Mouse (Mus musculus) heart, embryonic 10.5 days (tissue): ENCODE data around the gene Tmem121b. TPM values are rescaled to one million over a fixed set of nuclear protein-coding genes. Genes with fewer than 3 reads are reported as not detected.

ENCODE experiments used
- DNase-seq: peaks from one replicate; pipeline ENCODE4 v3.0.0-alpha.2; 2017; ENCODE audit warnings: low spot score
- H3K27ac ChIP-seq: fragments of 300-500 bp; sonication (generic); 2 replicates; pipeline ENCODE4 v1.5.1; 2016; ENCODE audit warnings: mild to moderate bottlenecking
- H3K27me3 ChIP-seq: fragments of 300-500 bp; sonication (generic); 2 replicates; pipeline ENCODE4 v1.6.1; 2016; ENCODE audit warnings: mild to moderate bottlenecking; ENCODE audit not compliant: poor library complexity, insufficient read depth, severe bottlenecking
- H3K36me3 ChIP-seq: fragments of 300-500 bp; sonication (generic); 2 replicates; pipeline ENCODE4 v1.6.1; 2016; ENCODE audit warnings: mild to moderate bottlenecking, moderate library complexity
- H3K4me1 ChIP-seq: fragments of 300-500 bp; sonication (generic); 2 replicates; pipeline ENCODE4 v1.6.1; 2016; ENCODE audit warnings: mild to moderate bottlenecking
- H3K4me3 ChIP-seq: fragments of 300-500 bp; sonication (generic); 2 replicates; pipeline ENCODE4 v1.5.1; 2016; ENCODE audit warnings: mild to moderate bottlenecking, moderate library complexity
- H3K9me3 ChIP-seq: fragments of 300-500 bp; sonication (generic); 2 replicates; pipeline ENCODE4 v1.6.1; 2016; ENCODE audit warnings: mild to moderate bottlenecking, moderate library complexity
- WGBS: fragments of 180-500 bp; shearing (Covaris S2); methylation state at CpG from one replicate; pipeline ENCODE4 v1.1.7; 2016; 5-methylcytosine and 5-hydroxymethylcytosine counted together
- polyA plus RNA-seq: library from polyadenylated mRNA; unstranded; fragments of >200 nt; fragmentation: Nextera tagmentation; extraction: Ambion mirVana; gene quantifications from 2 replicates; pipeline ENCODE4 v1.2.1, GENCODE M21; 2016

Tmem121b gene
- 0.03 and 0.07 TPM in 2 replicates for polyA plus RNA-seq

GRCm38 (mm10) chr6:120493374-120494181 lies at the start of gene Tmem121b:
Tmem121b (minus strand) TSS chr6:120493807.
- 1% methylated on average over 83 of the region's 84 CpGs for WGBS
- no peaks in the 10 kb centered on the region for H3K36me3 ChIP-seq
- peaks cover 74% of the 10 kb centered on the region for H3K27me3 ChIP-seq
- DNase-seq = peak; percentile 88
- H3K4me3 ChIP-seq = peak within 1 kb of the TSS; percentile 79
- peaks cover 39% of the 10 kb centered on the region for H3K4me1 ChIP-seq
- peak within 1 kb of the TSS; percentile 78 for H3K27ac ChIP-seq
- no peaks in the 10 kb centered on the region for H3K9me3 ChIP-seq

- DNase-seq = no peak
- peaks cover 11% of the 10 kb centered on the region for H3K4me1 ChIP-seq
- no peak overlapping the region for H3K4me3 ChIP-seq
- H3K9me3 ChIP-seq = no peaks in the 10 kb centered on the region
- no peaks in the 10 kb centered on the region for H3K27me3 ChIP-seq
- H3K27ac ChIP-seq = no peak overlapping the region
- H3K36me3 ChIP-seq = no peaks in the 10 kb centered on the region
- 16% methylated on average over 1 of the region's 1 CpGs for WGBS
Measured at GRCm38 (mm10) chr6:120542061-120542460, 48.5 kb upstream of the Tmem121b start.

- WGBS = 40% methylated on average over 2 of the region's 2 CpGs
- Histone ChIP-seq H3K9me3 (no peaks in the 10 kb centered on the region), H3K27me3 (no peaks in the 10 kb centered on the region), H3K4me1 (peaks cover 11% of the 10 kb centered on the region), H3K36me3 (no peaks in the 10 kb centered on the region), H3K4me3 (no peak overlapping the region), H3K27ac (no peak overlapping the region; the same call in 1 of the 2 replicates)
- DNase-seq = no peak
Measured at GRCm38 (mm10) chr6:120541386-120541785, 47.8 kb upstream of the Tmem121b start.

- H3K27ac ChIP-seq = peak overlapping the region; percentile 93
- WGBS = 37% methylated on average over 10 of the region's 10 CpGs
- DNase-seq = no peak
Measured at GRCm38 (mm10) chr6:120539781-120540231, 46.2 kb upstream of the Tmem121b start.

GRCm38 (mm10) chr6:120539132-120539759 lies 45.6 kb upstream of the Tmem121b start:
- 4% methylated on average over 16 of the region's 16 CpGs for WGBS
- peak overlapping the region; percentile 57 for H3K4me3 ChIP-seq
- H3K4me1 ChIP-seq = peaks cover 11% of the 10 kb centered on the region
- H3K9me3 ChIP-seq = no peaks in the 10 kb centered on the region
- peak; percentile 94 for DNase-seq
- H3K27ac ChIP-seq = peak overlapping the region; percentile 93
- H3K36me3 ChIP-seq = no peaks in the 10 kb centered on the region
- H3K27me3 ChIP-seq = no peaks in the 10 kb centered on the region

More at GRCm38 (mm10) chr6:120539781-120540231, 46.2 kb upstream of the Tmem121b start:
- Histone ChIP-seq H3K9me3 (no peaks in the 10 kb centered on the region), H3K36me3 (no peaks in the 10 kb centered on the region), H3K4me3 (peak overlapping the region; percentile 57), H3K4me1 (peaks cover 11% of the 10 kb centered on the region), H3K27me3 (no peaks in the 10 kb centered on the region)

- Histone ChIP-seq H3K36me3 (no peaks in the 10 kb centered on the region), H3K9me3 (no peaks in the 10 kb centered on the region), H3K4me3 (no peak overlapping the region), H3K27ac (no peak overlapping the region), H3K4me1 (peaks cover 16% of the 10 kb centered on the region), H3K27me3 (no peaks in the 10 kb centered on the region)
- no peak for DNase-seq
- WGBS = 83% methylated on average over 2 of the region's 2 CpGs
Measured at GRCm38 (mm10) chr6:120536337-120536736, 42.7 kb upstream of the Tmem121b start.

GRCm38 (mm10) chr6:120532594-120532993 lies 39.0 kb upstream of the Tmem121b start:
- no peak for DNase-seq
- Histone ChIP-seq H3K36me3 (peaks cover 5% of the 10 kb centered on the region; the same call in 1 of the 2 replicates), H3K4me1 (peaks cover 12% of the 10 kb centered on the region), H3K27ac (no peak overlapping the region), H3K9me3 (no peaks in the 10 kb centered on the region), H3K4me3 (no peak overlapping the region), H3K27me3 (no peaks in the 10 kb centered on the region)
- WGBS = 75% methylated on average over 1 of the region's 1 CpGs

- Histone ChIP-seq H3K27ac (peak within 1 kb of the TSS; percentile 94), H3K4me3 (peak within 1 kb of the TSS; percentile 94), H3K4me1 (peaks cover 12% of the 10 kb centered on the region), H3K36me3 (peaks cover 8% of the 10 kb centered on the region; the same call in 1 of the 2 replicates), H3K9me3 (no peaks in the 10 kb centered on the region), H3K27me3 (no peaks in the 10 kb centered on the region)
- under 1% methylated on average over 75 of the region's 75 CpGs for WGBS
- DNase-seq = peak; percentile 97
Measured at GRCm38 (mm10) chr6:120531020-120531965, 37.7 kb upstream of the Tmem121b start, which contains the start of gene Hdhd5. Hdhd5 (minus strand) TSS chr6:120531319.

- H3K27ac ChIP-seq = no peak overlapping the region
- no peak for DNase-seq
- WGBS = 72% methylated on average over 4 of the region's 4 CpGs
- peaks cover 8% of the 10 kb centered on the region; the same call in 1 of the 2 replicates for H3K36me3 ChIP-seq
- no peaks in the 10 kb centered on the region for H3K27me3 ChIP-seq
- peaks cover 12% of the 10 kb centered on the region for H3K4me1 ChIP-seq
- no peak overlapping the region for H3K4me3 ChIP-seq
- H3K9me3 ChIP-seq = no peaks in the 10 kb centered on the region
Measured at GRCm38 (mm10) chr6:120529123-120529522, 35.5 kb upstream of the Tmem121b start.

GRCm38 (mm10) chr6:120524796-120525195 lies 31.2 kb upstream of the Tmem121b start:
- WGBS = 87% methylated on average over 5 of the region's 5 CpGs
- no peak overlapping the region for H3K27ac ChIP-seq
- no peaks in the 10 kb centered on the region for H3K9me3 ChIP-seq
- no peak for DNase-seq
- no peaks in the 10 kb centered on the region for H3K27me3 ChIP-seq
- no peak overlapping the region for H3K4me3 ChIP-seq
- H3K4me1 ChIP-seq = peaks cover 4% of the 10 kb centered on the region
- H3K36me3 ChIP-seq = peaks cover 44% of the 10 kb centered on the region

GRCm38 (mm10) chr6:120519647-120520046 lies 26.0 kb upstream of the Tmem121b start:
- no peak overlapping the region for H3K4me3 ChIP-seq
- no peaks in the 10 kb centered on the region for H3K27me3 ChIP-seq
- WGBS = 76% methylated on average over 5 of the region's 5 CpGs
- no peak overlapping the region for H3K27ac ChIP-seq
- H3K9me3 ChIP-seq = no peaks in the 10 kb centered on the region
- peaks cover 66% of the 10 kb centered on the region for H3K36me3 ChIP-seq
- no peak for DNase-seq
- H3K4me1 ChIP-seq = 0 out of 2 replicates have a peak, but pooled peaks cover 7% of the 10 kb centered on the region

- WGBS = 86% methylated on average over 5 of the region's 5 CpGs
- H3K27me3 ChIP-seq = no peaks in the 10 kb centered on the region
- H3K4me3 ChIP-seq = no peak overlapping the region
- no peak for DNase-seq
- peak overlapping the region; percentile 69; the same call in 1 of the 2 replicates for H3K27ac ChIP-seq
- peaks cover 75% of the 10 kb centered on the region for H3K36me3 ChIP-seq
- no peaks in the 10 kb centered on the region for H3K9me3 ChIP-seq
- 0 out of 2 replicates have a peak, but pooled peaks cover 7% of the 10 kb centered on the region for H3K4me1 ChIP-seq
Measured at GRCm38 (mm10) chr6:120517311-120517710, 23.7 kb upstream of the Tmem121b start.
